Mouse (Mus musculus) T-cell, adult 2 months (primary cell): ENCODE measurements around the gene Ablim2.

Experiments
- DNase-seq: peaks from one replicate; pipeline ENCODE4 v3.0.0; 2022; ENCODE audit warnings: low spot score

The Ablim2 gene

GRCm38 (mm10) chr5:35884689-35885088, 127.0 kb downstream of the Ablim2 start:
- no peak for DNase-seq

- DNase-seq, result no peak
Measured at GRCm38 (mm10) chr5:35888959-35889358, 131.3 kb downstream of the Ablim2 start.

GRCm38 (mm10) chr5:35889641-35890040, 132.0 kb downstream of the Ablim2 start:
- DNase-seq, result no peak

- DNase-seq, result no peak
Measured at GRCm38 (mm10) chr5:35890985-35891730, 133.5 kb downstream of the Ablim2 start.

- DNase-seq, result no peak
Measured at GRCm38 (mm10) chr5:35892363-35892762, 134.7 kb downstream of the Ablim2 start.

GRCm38 (mm10) chr5:35893093-35893804, 135.6 kb downstream of the Ablim2 start, which contains the start of gene Afap1:
TSS of gene Afap1 (plus strand) at chr5:35893319.
- DNase-seq, result peak; percentile 99

- DNase-seq, result peak; percentile 44
Measured at GRCm38 (mm10) chr5:35893805-35894260, 136.2 kb downstream of the Ablim2 start.

GRCm38 (mm10) chr5:35894295-35895047, 136.8 kb downstream of the Ablim2 start:
- no peak for DNase-seq

GRCm38 (mm10) chr5:35895926-35896325, 138.2 kb downstream of the Ablim2 start:
- DNase-seq, result no peak

- DNase-seq, result no peak
Measured at GRCm38 (mm10) chr5:35896556-35896955, 138.9 kb downstream of the Ablim2 start.

GRCm38 (mm10) chr5:35897147-35897546, 139.5 kb downstream of the Ablim2 start:
- no peak for DNase-seq

GRCm38 (mm10) chr5:35898114-35898513, 140.4 kb downstream of the Ablim2 start:
- no peak for DNase-seq

GRCm38 (mm10) chr5:35898994-35899393, 141.3 kb downstream of the Ablim2 start:
- no peak for DNase-seq

GRCm38 (mm10) chr5:35900401-35901225, 142.9 kb downstream of the Ablim2 start:
- DNase-seq, result no peak

GRCm38 (mm10) chr5:35901226-35901809, 143.6 kb downstream of the Ablim2 start:
- DNase-seq, result no peak

GRCm38 (mm10) chr5:35903456-35903855, 145.8 kb downstream of the Ablim2 start:
- no peak for DNase-seq

GRCm38 (mm10) chr5:35905283-35905682, 147.6 kb downstream of the Ablim2 start:
- DNase-seq, result no peak

GRCm38 (mm10) chr5:35907090-35907489, 149.4 kb downstream of the Ablim2 start:
- DNase-seq, result no peak

GRCm38 (mm10) chr5:35907633-35908426, 150.2 kb downstream of the Ablim2 start:
- no peak for DNase-seq
